Mouse (Mus musculus) B cell, adult (primary cell): Measurements from ENCODE around the gene I830077J02Rik. TPM values are rescaled to one million over a fixed set of nuclear protein-coding genes. Genes with fewer than 3 reads are reported as not detected.

Experiments used
- total RNA-seq: library from RNA; stranded (reverse); gene quantifications from 4 replicates; pipeline ENCODE4 v1.2.4, GENCODE M21; 2023; ENCODE audit not compliant: inconsistent age

Gene I830077J02Rik
- total RNA-seq, result 19.4 to 25.5 TPM (median 23.3 TPM) in 4 replicates

GRCm38 (mm10) chr3:105932240-105933071 lies at the start of gene I830077J02Rik:
Gene I830077J02Rik, minus strand, starts transcription at chr3:105932664.

GRCm38 (mm10) chr3:105973411-105973810 lies 40.9 kb upstream of the I830077J02Rik start, which contains the start of gene Ovgp1:
Gene Ovgp1, plus strand, starts transcription at chr3:105973711.

GRCm38 (mm10) chr3:105959999-105960398 lies 27.5 kb upstream of the I830077J02Rik start, which contains the start of gene Atp5f1:
Gene Atp5f1, minus strand, starts transcription at chr3:105960099.

GRCm38 (mm10) chr3:105958974-105959580 lies 26.6 kb upstream of the I830077J02Rik start, which contains the start of gene Wdr77:
Gene Wdr77, plus strand, starts transcription at chr3:105959369.

Other genes starting within 250 kb of the I830077J02Rik start
- gene Ddx20, start 245.1 kb downstream of the I830077J02Rik start, total RNA-seq, result 30.4 to 34.4 TPM (median 32.8 TPM) in 4 replicates
- gene Inka2, start 228.1 kb downstream of the I830077J02Rik start, total RNA-seq, result 0.19 to 0.78 TPM (median 0.29 TPM) in 3 of 4 replicates, not detected in the other
- 110 to 139 TPM (median 129 TPM) in 4 replicates for gene Rap1a, start 131.3 kb downstream of the I830077J02Rik start, total RNA-seq
- gene Adora3, start 61.8 kb downstream of the I830077J02Rik start, total RNA-seq, result 0.70 to 1.00 TPM in 2 of 4 replicates, not detected in the others
- not detected in 4 replicates for gene Tmigd3, start 61.8 kb downstream of the I830077J02Rik start, total RNA-seq
- gene Wdr77, start 26.7 kb upstream of the I830077J02Rik start, total RNA-seq, result 37.0 to 50.7 TPM (median 42.9 TPM) in 4 replicates
- gene Atp5f1, start 27.4 kb upstream of the I830077J02Rik start, total RNA-seq, result 128 to 143 TPM (median 135 TPM) in 4 replicates
- 1.8 to 3.6 TPM (median 3.1 TPM) in 4 replicates for gene Ovgp1, start 41.0 kb upstream of the I830077J02Rik start, total RNA-seq
- gene Pifo, start 82.0 kb upstream of the I830077J02Rik start, total RNA-seq, result 0.58 to 2.5 TPM (median 1.2 TPM) in 3 of 4 replicates, not detected in the other
- gene Chil5, start 100.2 kb upstream of the I830077J02Rik start, total RNA-seq, result not detected in 4 replicates
- gene Chia1, start 180.6 kb upstream of the I830077J02Rik start, total RNA-seq, result not detected in 4 replicates
- 0.45 to 1.8 TPM (median 0.57 TPM) in 4 replicates for gene Chil3, start 234.9 kb upstream of the I830077J02Rik start, total RNA-seq